Mouse (Mus musculus) kidney, adult 2 months (tissue): Measurements from ENCODE around the gene Flnc.

Source experiments
- CTCF ChIP-seq: fragments of 200-500 bp; conservative IDR thresholded peaks from 2 replicates; pipeline ENCODE4 v1.5.1; 2011; ENCODE audit warnings: low read depth, mild to moderate bottlenecking, control low read depth, low read length, moderate library complexity, mixed read lengths; ENCODE audit not compliant: insufficient read depth, insufficient read length
- POLR2A ChIP-seq: fragments of 200-500 bp; IDR thresholded peaks from one replicate; pipeline ENCODE4 v1.6.1; 2011; ENCODE audit warnings: low read depth, low read length, control low read depth

DNA sequence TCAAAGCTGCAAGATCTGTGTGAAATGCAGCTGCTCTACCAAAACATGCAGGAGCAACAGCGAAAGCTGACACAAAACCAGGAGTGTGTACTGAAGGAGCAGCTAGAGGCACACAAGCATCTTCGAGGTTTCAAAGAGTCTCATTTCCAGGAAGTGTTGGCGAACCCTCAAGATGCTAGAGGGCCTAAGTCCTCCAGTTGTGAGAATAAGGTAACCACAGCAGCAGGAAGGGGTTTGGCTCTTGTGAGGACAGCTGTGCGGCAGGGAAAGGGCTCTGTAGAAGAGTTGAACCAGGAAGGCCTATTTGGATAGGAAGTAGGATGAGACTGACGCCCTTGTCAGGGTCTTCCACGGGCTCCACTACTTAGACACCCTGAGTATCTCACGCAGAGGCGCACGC is 17.6 kb upstream of the Flnc start:
- no peak for TF ChIP-seq POLR2A
- TF ChIP-seq CTCF = no peak
